27 mouse cellular contexts compared by ENCODE assay signal in genomic region chr17:35905587-35905986, GRCm38 (mm10).
"Had no signal": no experiment of that assay in that cellular context is flagged by ENCODE, and none has a peak within 500 bp of the region (broad histone marks: within the 10 kb centered on the region; RNA-seq: fewer than 3 reads in every experiment).

No protein-coding gene starts in this region.

- H3K27ac ChIP-seq: embryonic facial prominence, embryonic 10.5 days; embryonic facial prominence, embryonic 12.5 days; embryonic facial prominence, embryonic 13.5 days; embryonic facial prominence, embryonic 15.5 days; forebrain, embryonic 10.5 days; forebrain, embryonic 12.5 days; forebrain, embryonic 13.5 days; forebrain, embryonic 15.5 days; gastrocnemius, adult 2 months; heart, adult 2 months; heart, embryonic 10.5 days had no signal

- H3K4me2 ChIP-seq: embryonic facial prominence, embryonic 12.5 days; embryonic facial prominence, embryonic 13.5 days; embryonic facial prominence, embryonic 15.5 days; forebrain, embryonic 12.5 days; forebrain, embryonic 13.5 days; forebrain, embryonic 15.5 days; heart, embryonic 11.5 days had no signal

- H3K9ac ChIP-seq: embryonic facial prominence, embryonic 12.5 days; embryonic facial prominence, embryonic 13.5 days; embryonic facial prominence, embryonic 15.5 days; forebrain, embryonic 12.5 days; forebrain, embryonic 13.5 days; forebrain, embryonic 15.5 days; forebrain, postnatal 0 days had no signal

- H3K9me3 ChIP-seq: embryonic facial prominence, embryonic 10.5 days; embryonic facial prominence, embryonic 12.5 days; embryonic facial prominence, embryonic 13.5 days; embryonic facial prominence, embryonic 15.5 days; forebrain, embryonic 10.5 days; forebrain, embryonic 12.5 days; forebrain, embryonic 13.5 days; forebrain, embryonic 15.5 days; heart, embryonic 10.5 days had no signal

- DNase-seq: cerebellum, postnatal 10 days; cerebellum, postnatal 14 days; cerebellum, postnatal 25 days; cerebellum, postnatal 36 days; embryo, embryonic 11 days; forebrain, postnatal 0 days; gastrocnemius, adult 2 months; gastrocnemius, postnatal 10 days; gastrocnemius, postnatal 14 days; gastrocnemius, postnatal 25 days; gastrocnemius, postnatal 36 days; heart, adult 11 months; heart, adult 18-20 months; heart, adult 2 months had no signal

- H3K27me3 ChIP-seq: embryonic facial prominence, embryonic 12.5 days; embryonic facial prominence, embryonic 13.5 days; embryonic facial prominence, embryonic 15.5 days; forebrain, embryonic 12.5 days; forebrain, embryonic 13.5 days; forebrain, embryonic 15.5 days had no signal

- H3K4me3 ChIP-seq: embryonic facial prominence, embryonic 10.5 days; embryonic facial prominence, embryonic 12.5 days; embryonic facial prominence, embryonic 13.5 days; embryonic facial prominence, embryonic 15.5 days; erythroblast, embryonic 14.5 days; forebrain, embryonic 10.5 days; forebrain, embryonic 12.5 days; forebrain, embryonic 13.5 days; forebrain, embryonic 15.5 days; gastrocnemius, adult 2 months; heart, adult 2 months; heart, embryonic 10.5 days had no signal

- ATAC-seq: forebrain, embryonic 13.5 days; forebrain, embryonic 14.5 days; forebrain, embryonic 15.5 days; forebrain, embryonic 16.5 days; forebrain, postnatal 0 days had no signal
